In the genomic region with DNA sequence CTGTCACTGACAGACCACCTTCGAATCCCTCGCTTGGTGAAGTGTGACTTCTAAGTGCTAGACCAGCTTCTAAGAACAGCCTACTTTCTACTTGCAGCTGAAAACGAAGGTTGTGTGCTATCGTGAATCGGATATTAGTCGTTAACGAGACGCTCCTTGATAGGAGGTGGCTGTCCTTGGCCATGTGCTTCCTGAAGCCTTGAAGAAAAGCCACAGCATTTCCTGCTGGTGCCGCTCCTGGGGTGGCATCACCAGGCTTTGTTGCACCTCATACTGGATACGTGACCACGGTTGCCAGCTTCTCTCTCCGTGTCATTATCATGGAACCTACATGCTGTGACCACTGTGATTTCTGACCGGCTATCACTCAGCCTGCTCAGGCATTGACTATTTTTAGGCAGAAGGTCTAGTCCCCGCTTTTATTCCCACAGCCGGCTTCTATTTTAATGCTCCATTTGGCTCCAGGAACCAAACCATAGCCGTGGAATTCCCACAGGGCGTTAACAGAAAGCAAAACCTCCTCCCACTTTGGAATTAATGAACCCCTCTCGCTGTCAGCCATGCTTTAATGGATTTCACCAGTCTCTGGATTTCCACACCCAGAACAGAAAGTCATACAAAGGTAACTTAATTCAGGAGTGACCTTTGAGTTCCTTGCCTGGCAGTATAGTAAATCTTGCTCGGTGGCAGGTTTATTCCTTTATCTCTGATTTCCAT, we compare ENCODE assay signal across 11 mouse cellular contexts.
DNase-seq lines count a peak whose midpoint lies in the region; ATAC-seq and TF ChIP-seq lines count a peak whose summit lies in the region.
"Had no signal": no experiment of that assay in that cellular context is flagged by ENCODE, and none has a peak within 500 bp of the region (broad histone marks: within the 10 kb centered on the region; RNA-seq: fewer than 3 reads in every experiment).

No protein-coding gene starts in this region.

- no peak overlapping the region; the same call in 1 of the 2 replicates for H3K9ac ChIP-seq in heart, embryonic 14.5 days (ENCODE audit: low read length)
- H3K9ac ChIP-seq: lung, embryonic 14.5 days had no signal

- no peaks in the 10 kb centered on the region for H3K27me3 ChIP-seq in kidney, adult 2 months (replicated peaks; ENCODE audit: control insufficient read depth, insufficient read depth, low read length)
- no peaks in the 10 kb centered on the region for H3K27me3 ChIP-seq in heart, embryonic 14.5 days (ENCODE audit: control insufficient read depth, insufficient read depth, low read length)

- H3K4me2 ChIP-seq in heart, embryonic 14.5 days (ENCODE audit: low read length), result peak overlapping the region; percentile 47
- H3K4me2 ChIP-seq: lung, embryonic 14.5 days had no signal

- TF ChIP-seq CTCF in kidney, adult 2 months (conservative IDR thresholded peaks at IDR 0.05; ENCODE audit: insufficient read depth, insufficient read length, low read depth, low read length), result no peak

- H3K4me3 ChIP-seq in kidney, adult 2 months (ENCODE audit: insufficient read depth, low read depth, low read length), result peak overlapping the region; percentile 10; the same call in 1 of the 2 replicates
- H3K4me3 ChIP-seq in heart, embryonic 14.5 days (ENCODE audit: control insufficient read depth in 1 of 2, insufficient read depth in 1 of 2, low read depth in 1 of 2, low read length in 2 of 2), result no peak overlapping the region
- H3K4me3 ChIP-seq: limb, embryonic 10.5 days had no signal

- TF ChIP-seq POLR2A in kidney, adult 2 months (IDR thresholded peaks at IDR 0.05; ENCODE audit: low read depth, low read length), result no peak

- WGBS in kidney, adult 2 months, result 30% methylated on average over 19 of the region's 19 CpGs
- WGBS in heart, embryonic 14.5 days, result 36% methylated on average over 19 of the region's 19 CpGs
- WGBS in large intestine, adult 2 months, result 59% methylated on average over 19 of the region's 19 CpGs

- H3K9me3 ChIP-seq in heart, embryonic 14.5 days (ENCODE audit: control insufficient read depth, low read length), result no peaks in the 10 kb centered on the region
- H3K9me3 ChIP-seq: limb, embryonic 10.5 days had no signal

- no peaks in the 10 kb centered on the region for H3K36me3 ChIP-seq in kidney, adult 2 months (ENCODE audit: control insufficient read depth, insufficient read depth, low read length)
- H3K36me3 ChIP-seq in heart, embryonic 14.5 days (ENCODE audit: control insufficient read depth, insufficient read depth, low read length), result no peaks in the 10 kb centered on the region
- H3K36me3 ChIP-seq: limb, embryonic 10.5 days had no signal

- DNase-seq in kidney, adult 2 months, result peak; percentile 19
- no peak for DNase-seq in kidney, adult 8-10 months
- peak; percentile 39 for DNase-seq in large intestine, adult 2 months (ENCODE audit: low read depth, low spot score)
- DNase-seq in gastrocnemius, postnatal 4 days (ENCODE audit: low spot score in 2 of 2), result no peak
- no peak for DNase-seq in lung, postnatal 10 days
- DNase-seq: cerebellum, adult 8-10 months; lung, embryonic 14.5 days; right cerebral cortex, postnatal 25 days had no signal

- no peak overlapping the region for H3K27ac ChIP-seq in kidney, adult 2 months (ENCODE audit: insufficient read depth, low read depth, low read length)
- 0 out of 4 replicates have a peak overlapping the region, but pooled peaks have one; percentile 17 to 22 for H3K27ac ChIP-seq in heart, embryonic 14.5 days (replicated peaks in 1 of 2; ENCODE audit: control insufficient read depth in 1 of 2, insufficient read depth in 1 of 2, low read depth in 2 of 2, low read length in 2 of 2)

- ATAC-seq in common myeloid progenitor, adult 5-6 weeks (replicated peaks; ENCODE audit: low read depth, poor library complexity, severe bottlenecking), result peak; percentile 27; the same call in 1 of the 2 replicates
- no peak for ATAC-seq in heart, embryonic 14.5 days (ENCODE audit: insufficient number of reproducible peaks, insufficient read depth, low FRiP score, low read depth)

- H3K4me1 ChIP-seq in kidney, adult 2 months (ENCODE audit: control insufficient read depth, insufficient read depth, low read length), result peaks cover 5% of the 10 kb centered on the region; the same call in 1 of the 2 replicates
- peaks cover 13 to 18% of the 10 kb centered on the region in 2 experiments for H3K4me1 ChIP-seq in heart, embryonic 14.5 days (ENCODE audit: control insufficient read depth in 2 of 2, insufficient read depth in 2 of 2, low read length in 2 of 2)

Comparison
In these comparisons a context has a peak if more than half of its experiments do, and no peak if none do; other contexts are left out.
1. DNase-seq: peak in kidney, adult 2 months (single experiment) and large intestine, adult 2 months (single experiment); none in kidney, adult 8-10 months (0 of 2), gastrocnemius, postnatal 4 days (0 of 2) and lung, postnatal 10 days (single experiment).